Mouse (Mus musculus) stomach, embryonic 15.5 days (tissue): ENCODE data around the gene Rock2. TPM values are rescaled to one million over a fixed set of nuclear protein-coding genes. Genes with fewer than 3 reads are reported as not detected.

Experiments used
- ATAC-seq: fragments of 200-750 bp; cut with Nextera tagmentation; 2 replicates; pipeline ENCODE4 v1.8.0; 2017; ENCODE audit warnings: low read depth, moderate number of reproducible peaks, moderate TSS enrichment; ENCODE audit not compliant: insufficient read depth, low FRiP score
- H3K27ac ChIP-seq: fragments of 300-500 bp; sonication (generic); 2 replicates; pipeline ENCODE4 v1.5.1; 2015; ENCODE audit warnings: mild to moderate bottlenecking, inconsistent platforms
- H3K27me3 ChIP-seq: fragments of 300-500 bp; sonication (generic); replicated peaks from 2 replicates; pipeline ENCODE4 v1.6.1; 2015; ENCODE audit warnings: inconsistent platforms
- H3K36me3 ChIP-seq: fragments of 300-500 bp; sonication (generic); 2 replicates; pipeline ENCODE4 v1.6.1; 2015; ENCODE audit warnings: inconsistent platforms
- H3K4me1 ChIP-seq: fragments of 300-500 bp; sonication (generic); 2 replicates; pipeline ENCODE4 v1.6.1; 2015; ENCODE audit warnings: inconsistent platforms
- H3K4me2 ChIP-seq: fragments of 300-500 bp; sonication (generic); 2 replicates; pipeline ENCODE4 v1.6.1; 2015; ENCODE audit warnings: mild to moderate bottlenecking, inconsistent platforms
- H3K4me3 ChIP-seq: fragments of 300-500 bp; sonication (generic); replicated peaks from 2 replicates; pipeline ENCODE4 v1.5.1; 2015; ENCODE audit warnings: inconsistent platforms
- H3K9ac ChIP-seq: fragments of 300-500 bp; sonication (generic); 2 replicates; pipeline ENCODE4 v1.6.1; 2015; ENCODE audit warnings: inconsistent platforms
- H3K9me3 ChIP-seq: fragments of 300-500 bp; sonication (generic); 2 replicates; pipeline ENCODE4 v1.6.1; 2016; ENCODE audit warnings: inconsistent platforms
- WGBS: fragments of 180-500 bp; shearing (Covaris S2); methylation state at CpG from one replicate; pipeline ENCODE4 v1.1.7; 2015; 5-methylcytosine and 5-hydroxymethylcytosine counted together
- polyA plus RNA-seq: library from polyadenylated mRNA; unstranded; fragments of >200 nt; fragmentation: Nextera tagmentation; extraction: Ambion mirVana; gene quantifications from 2 replicates; pipeline ENCODE4 v1.2.1, GENCODE M21; 2015

Rock2 gene
- polyA plus RNA-seq, 1 experiment from 2014 or later, result 20.5 TPM

DNA sequence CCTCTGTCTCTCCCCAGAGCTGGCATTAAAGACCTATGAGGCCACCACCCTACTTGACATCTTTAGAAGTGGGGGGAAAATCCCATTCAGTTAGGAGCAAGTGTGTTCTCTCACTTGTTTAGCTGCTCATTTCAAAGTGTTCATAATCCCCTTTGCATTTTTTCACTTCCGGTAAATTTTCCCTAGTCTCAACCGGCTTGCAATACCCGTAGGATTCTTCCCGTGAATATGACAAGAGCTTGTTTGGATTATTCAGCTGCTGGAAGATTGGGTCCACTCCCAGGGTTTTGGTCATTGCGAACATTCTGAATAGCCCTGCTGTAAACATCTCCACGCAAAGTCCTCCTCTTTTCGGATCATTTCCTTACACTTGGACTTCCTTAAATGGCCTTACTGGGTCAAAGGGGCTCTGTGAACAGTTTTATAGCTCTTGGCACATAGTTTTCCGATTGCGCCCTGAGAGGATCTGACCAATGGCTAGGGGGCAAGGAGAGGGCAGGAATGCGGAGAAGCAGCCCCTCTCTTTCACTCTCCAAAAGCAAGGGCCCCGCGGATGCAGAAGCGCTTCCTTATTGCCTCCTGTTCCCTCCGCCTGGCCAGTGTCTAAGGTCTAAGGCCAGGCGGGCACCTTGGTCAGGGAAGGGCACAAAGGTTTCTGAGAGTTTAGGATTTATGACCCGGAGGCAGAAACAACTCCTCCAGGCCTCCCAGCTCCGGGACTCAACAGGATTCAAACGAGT, 869 bp upstream of the Rock2 start:
- ATAC-seq, result no peak; the same call in 1 of the 2 replicates
- 2% methylated on average over 18 of the region's 18 CpGs for WGBS
- H3K36me3 ChIP-seq, result no peaks in the 10 kb centered on the region

DNA sequence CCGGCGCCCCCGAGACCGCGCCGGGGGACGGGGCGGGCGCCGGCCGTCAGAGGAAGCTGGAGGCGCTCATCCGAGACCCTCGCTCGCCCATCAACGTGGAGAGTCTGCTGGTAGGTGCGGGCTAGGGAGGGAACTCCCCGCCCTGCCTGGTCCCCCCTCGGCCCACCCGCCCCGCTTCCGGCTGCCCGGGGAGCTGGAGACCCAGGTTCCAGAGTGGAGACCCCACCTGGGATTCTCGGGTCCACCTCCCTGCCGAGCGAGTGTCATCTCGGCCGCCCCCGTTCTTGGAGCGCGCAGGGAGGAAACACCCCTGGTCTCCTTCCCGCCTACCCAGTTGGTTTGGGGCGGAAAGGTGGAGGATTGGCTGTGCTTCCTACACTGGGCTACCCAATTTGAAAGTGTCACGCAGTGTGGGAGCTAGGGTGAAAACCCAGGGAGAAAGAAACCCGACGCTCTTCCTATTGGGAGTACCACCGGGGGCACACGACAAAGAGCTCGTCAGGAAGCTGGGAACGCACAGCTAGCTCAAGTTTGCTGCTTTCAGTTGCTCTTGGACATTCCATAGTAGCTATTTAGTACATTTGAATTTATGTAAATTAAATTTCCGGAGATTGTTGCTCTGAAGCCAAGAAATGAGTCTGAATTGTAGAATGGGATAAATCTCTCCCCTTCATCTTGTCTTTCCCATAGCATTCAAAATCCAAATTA, 680 bp downstream of the Rock2 start:
- Histone ChIP-seq H3K4me2 (peak overlapping the region; percentile 57), H3K4me3 (peak overlapping the region; percentile 62), H3K4me1 (peaks cover 12% of the 10 kb centered on the region; the same call in 1 of the 2 replicates), H3K36me3 (no peaks in the 10 kb centered on the region), H3K9me3 (no peaks in the 10 kb centered on the region), H3K9ac (peak overlapping the region; percentile 87), H3K27ac (peak overlapping the region; percentile 98), H3K27me3 (no peaks in the 10 kb centered on the region)
- WGBS, result under 1% methylated on average over 40 of the region's 41 CpGs
- peak; percentile 16; the same call in 1 of the 2 replicates for ATAC-seq

More for the DNA sequence above, 869 bp upstream of the Rock2 start:
- H3K9ac ChIP-seq, result peak overlapping the region; percentile 67
- H3K4me1 ChIP-seq, result peaks cover 12% of the 10 kb centered on the region; the same call in 1 of the 2 replicates
- peak overlapping the region; percentile 62 for H3K4me3 ChIP-seq
- H3K9me3 ChIP-seq, result no peaks in the 10 kb centered on the region
- peak overlapping the region; percentile 80 for H3K4me2 ChIP-seq
- H3K27ac ChIP-seq, result peak overlapping the region; percentile 98
- H3K27me3 ChIP-seq, result no peaks in the 10 kb centered on the region

DNA sequence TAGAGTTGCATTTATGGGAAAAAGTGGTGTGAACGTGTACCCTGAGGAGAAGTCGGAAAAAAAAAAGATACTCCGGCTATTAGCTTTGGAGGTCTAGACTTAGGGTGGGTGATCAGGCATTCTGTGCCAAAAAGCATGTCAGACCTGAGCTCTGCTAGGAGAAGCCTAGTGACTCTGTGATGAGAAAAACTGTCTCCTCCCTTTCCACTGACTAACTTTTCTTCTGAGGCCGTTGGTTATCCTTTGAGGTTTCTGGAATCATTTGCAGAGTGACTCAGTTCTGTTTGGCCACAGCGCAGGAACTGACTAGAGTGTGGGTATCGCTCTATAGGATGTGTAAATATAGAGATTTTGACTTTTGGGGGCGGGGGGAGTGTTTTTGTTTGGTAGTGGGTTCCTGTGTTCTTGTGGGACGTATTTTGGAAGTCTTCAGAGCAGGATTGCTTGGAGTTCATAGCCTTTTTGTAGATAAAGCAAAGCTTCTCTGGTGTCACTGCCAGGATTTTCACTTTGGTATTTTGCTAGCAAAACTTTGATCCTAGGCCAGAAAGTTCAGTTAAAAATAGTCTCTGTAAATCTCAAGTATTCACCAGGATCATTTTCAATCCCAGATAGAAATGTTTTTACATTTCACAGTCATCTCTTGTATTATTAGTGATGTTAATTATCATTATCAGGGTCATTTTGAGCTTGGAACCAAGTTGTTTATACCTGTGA, 1.5 kb downstream of the Rock2 start:
- Histone ChIP-seq H3K4me2 (peak overlapping the region; percentile 57), H3K9ac (peak overlapping the region; percentile 87; the same call in 1 of the 2 replicates), H3K9me3 (no peaks in the 10 kb centered on the region), H3K4me1 (peaks cover 18% of the 10 kb centered on the region; the same call in 1 of the 2 replicates), H3K4me3 (peak overlapping the region; percentile 62), H3K36me3 (no peaks in the 10 kb centered on the region), H3K27ac (peak overlapping the region; percentile 98; the same call in 1 of the 2 replicates), H3K27me3 (no peaks in the 10 kb centered on the region)
- no peak for ATAC-seq
- 6% methylated on average over 8 of the region's 8 CpGs for WGBS

DNA sequence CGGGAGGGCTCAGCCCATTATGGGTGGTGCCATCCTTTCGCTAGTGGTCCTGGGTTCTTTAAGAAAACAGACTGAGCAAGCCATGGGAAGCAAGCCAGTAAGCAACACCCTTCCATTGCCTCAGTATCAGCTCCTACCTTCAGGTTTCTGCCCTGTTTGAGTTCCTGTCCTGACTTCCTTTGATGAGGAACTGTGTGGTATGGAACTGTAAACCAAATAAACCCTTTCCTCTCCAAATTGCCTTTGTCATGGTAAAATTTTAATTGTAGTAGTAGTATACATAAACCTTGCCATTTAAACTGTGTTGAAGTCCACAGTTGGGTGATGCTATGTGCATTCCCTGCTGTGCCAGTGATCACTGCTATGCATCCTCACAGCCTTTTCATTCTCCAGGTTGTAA, 2.5 kb downstream of the Rock2 start:
- no peak overlapping the region for H3K27ac ChIP-seq
- peaks cover 18% of the 10 kb centered on the region; the same call in 1 of the 2 replicates for H3K4me1 ChIP-seq
- no peaks in the 10 kb centered on the region for H3K27me3 ChIP-seq
- H3K9ac ChIP-seq, result no peak overlapping the region
- ATAC-seq, result no peak
- H3K9me3 ChIP-seq, result no peaks in the 10 kb centered on the region
- H3K4me3 ChIP-seq, result no peak overlapping the region
- WGBS, result 52% methylated on average over 2 of the region's 2 CpGs
- peak overlapping the region; percentile 57 for H3K4me2 ChIP-seq
- H3K36me3 ChIP-seq, result no peaks in the 10 kb centered on the region

DNA sequence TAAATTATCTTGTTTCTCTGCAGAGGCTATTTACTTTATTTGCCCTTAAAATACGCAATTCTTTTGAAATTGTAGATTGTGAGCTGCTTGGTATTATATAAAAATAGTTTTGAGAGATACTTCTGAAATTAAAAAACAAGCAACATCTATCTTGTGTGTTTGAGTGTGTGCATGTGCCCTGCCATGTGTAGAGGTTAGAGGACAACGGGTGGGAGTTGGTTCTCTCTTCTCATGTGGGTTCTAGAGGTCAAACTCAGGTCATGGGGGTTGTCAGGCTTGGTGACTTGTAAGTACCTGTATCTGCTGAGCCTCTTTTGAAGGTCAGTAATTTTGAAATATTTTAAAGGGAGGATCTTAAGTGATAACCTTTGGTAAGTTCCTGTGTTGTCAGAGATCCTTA, 3.5 kb downstream of the Rock2 start:
- Histone ChIP-seq H3K9me3 (no peaks in the 10 kb centered on the region), H3K27ac (no peak overlapping the region), H3K4me2 (no peak overlapping the region), H3K27me3 (no peaks in the 10 kb centered on the region), H3K9ac (no peak overlapping the region), H3K4me1 (peaks cover 18% of the 10 kb centered on the region; the same call in 1 of the 2 replicates), H3K36me3 (no peaks in the 10 kb centered on the region), H3K4me3 (no peak overlapping the region)
- no peak for ATAC-seq
- WGBS, result 38% methylated on average over 2 of the region's 2 CpGs

DNA sequence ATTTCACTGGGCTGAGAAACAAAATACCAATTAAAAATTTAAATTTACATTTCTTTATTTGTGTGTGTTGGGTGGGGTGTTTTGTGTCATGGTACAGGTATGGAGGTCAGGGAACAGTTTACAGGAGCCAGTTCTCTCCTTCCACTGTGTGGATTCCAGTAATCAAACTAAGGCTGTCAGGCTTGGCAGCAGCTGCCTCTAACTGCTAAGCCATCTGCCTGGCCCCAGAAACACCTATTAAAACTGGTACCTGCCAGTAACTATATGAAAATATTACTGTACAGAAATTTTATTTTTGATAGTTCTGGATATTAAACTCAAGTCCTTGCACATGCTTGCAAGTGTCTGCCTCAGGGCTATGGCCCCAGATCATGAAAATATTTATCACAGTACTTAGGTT, 4.1 kb downstream of the Rock2 start:
- Histone ChIP-seq H3K27me3 (no peaks in the 10 kb centered on the region), H3K4me3 (no peak overlapping the region), H3K4me1 (peaks cover 14% of the 10 kb centered on the region; the same call in 1 of the 2 replicates), H3K27ac (no peak overlapping the region), H3K9me3 (no peaks in the 10 kb centered on the region), H3K9ac (no peak overlapping the region), H3K4me2 (no peak overlapping the region), H3K36me3 (no peaks in the 10 kb centered on the region)
- ATAC-seq, result no peak

DNA sequence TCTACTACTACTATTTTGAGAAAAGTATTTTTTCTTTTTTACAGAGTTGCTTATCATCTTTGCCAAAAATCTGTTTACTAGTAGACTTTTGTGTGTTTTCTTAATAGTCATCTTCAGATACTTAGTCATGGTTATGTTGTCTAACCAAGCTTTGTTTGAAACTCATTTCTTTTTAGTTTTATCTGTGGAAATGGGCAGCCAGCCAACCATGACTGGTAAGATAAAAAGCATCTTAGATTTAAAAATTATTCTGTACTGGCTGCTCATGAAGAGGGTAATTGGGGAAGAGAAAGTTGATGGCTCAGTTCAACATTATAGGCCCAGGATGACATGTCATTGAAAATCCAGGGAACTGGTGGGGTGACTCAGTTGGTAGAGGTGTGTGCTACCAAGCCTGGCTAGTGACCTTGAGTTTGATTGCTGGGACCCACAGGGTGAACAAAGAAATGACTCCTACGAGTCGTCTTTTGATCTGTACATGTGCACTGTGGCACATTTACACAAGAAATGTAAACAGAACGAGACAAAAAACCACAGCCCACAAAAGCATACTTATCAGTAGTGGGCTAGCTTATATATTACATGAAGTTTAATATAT, 6.0 kb downstream of the Rock2 start:
- no peak overlapping the region for H3K9ac ChIP-seq
- H3K4me3 ChIP-seq, result no peak overlapping the region
- H3K27me3 ChIP-seq, result no peaks in the 10 kb centered on the region
- WGBS, result 16% methylated on average over 3 of the region's 3 CpGs
- no peak overlapping the region; the same call in 1 of the 2 replicates for H3K27ac ChIP-seq
- no peaks in the 10 kb centered on the region for H3K36me3 ChIP-seq
- no peaks in the 10 kb centered on the region for H3K9me3 ChIP-seq
- peaks cover 10% of the 10 kb centered on the region; the same call in 1 of the 2 replicates for H3K4me1 ChIP-seq
- H3K4me2 ChIP-seq, result no peak overlapping the region
- peak; percentile 85 for ATAC-seq

DNA sequence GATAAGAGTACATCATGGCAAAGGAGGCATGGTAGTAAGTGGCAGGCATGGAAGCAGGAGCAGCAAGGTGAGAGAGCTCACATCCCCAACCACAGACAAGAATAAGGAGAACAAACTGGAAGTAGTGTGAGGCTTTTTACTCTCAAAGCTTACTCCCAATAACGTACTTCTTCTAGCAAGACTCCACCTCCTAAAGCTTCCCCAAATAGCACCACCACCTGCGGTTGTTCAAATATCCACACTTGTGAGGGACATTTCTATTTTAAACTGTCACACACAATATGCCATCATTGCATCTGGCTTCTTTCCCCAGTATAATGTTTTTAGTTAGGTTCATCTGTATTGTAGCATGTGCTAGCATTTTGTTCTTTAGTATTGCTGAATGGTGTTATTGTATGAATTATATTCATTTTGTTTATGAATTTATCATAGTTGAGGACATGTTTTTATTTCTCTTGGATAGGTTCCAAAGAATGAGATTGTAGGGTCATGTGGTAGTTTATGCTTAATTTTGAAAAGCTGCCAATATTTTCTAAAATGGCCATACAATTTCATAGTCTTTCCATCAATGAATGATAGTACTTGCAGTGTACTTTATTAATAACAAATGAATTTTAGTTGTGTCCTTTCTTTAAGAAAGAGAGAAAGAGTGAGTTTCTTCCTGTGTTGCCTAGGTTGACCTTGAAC, 9.4 kb downstream of the Rock2 start:
- Histone ChIP-seq H3K27me3 (no peaks in the 10 kb centered on the region), H3K4me2 (no peak overlapping the region), H3K4me3 (no peak overlapping the region), H3K9me3 (no peaks in the 10 kb centered on the region), H3K27ac (no peak overlapping the region), H3K4me1 (peaks cover 6% of the 10 kb centered on the region; the same call in 1 of the 2 replicates), H3K36me3 (no peaks in the 10 kb centered on the region), H3K9ac (no peak overlapping the region)
- no peak for ATAC-seq
- 42% methylated on average over 2 of the region's 2 CpGs for WGBS

DNA sequence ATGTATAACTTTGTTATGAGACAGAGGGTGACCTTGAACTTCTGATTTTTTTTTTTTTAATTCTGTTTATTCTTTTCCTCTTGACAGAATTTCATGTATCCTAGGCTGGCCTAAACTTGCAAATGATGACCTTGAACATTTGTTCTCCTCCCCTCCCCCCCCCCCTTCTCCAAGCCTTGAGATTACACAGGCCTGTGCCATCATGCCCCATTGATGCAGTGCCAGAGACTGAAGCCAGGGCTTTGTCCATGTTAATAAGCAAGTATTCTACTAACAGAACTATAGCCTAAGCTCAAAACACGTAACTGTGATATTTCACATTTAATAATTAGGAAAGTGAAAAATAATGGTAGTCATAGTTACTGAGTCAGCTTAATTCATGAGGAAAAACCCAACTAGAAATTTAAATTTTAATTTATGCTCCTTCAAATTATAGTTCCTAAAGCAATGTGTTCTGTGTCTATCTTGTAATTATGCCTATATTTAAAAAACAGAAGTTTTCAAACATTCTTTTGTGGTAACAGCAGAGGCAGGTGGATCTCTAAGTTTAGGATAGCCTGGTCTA, 12.7 kb downstream of the Rock2 start:
- no peaks in the 10 kb centered on the region for H3K9me3 ChIP-seq
- H3K4me2 ChIP-seq, result no peak overlapping the region
- no peaks in the 10 kb centered on the region for H3K27me3 ChIP-seq
- no peak overlapping the region for H3K4me3 ChIP-seq
- H3K36me3 ChIP-seq, result no peaks in the 10 kb centered on the region
- 75% methylated on average over 1 of the region's 1 CpGs for WGBS
- no peak for ATAC-seq
- H3K4me1 ChIP-seq, result no peaks in the 10 kb centered on the region
- no peak overlapping the region for H3K27ac ChIP-seq
- H3K9ac ChIP-seq, result no peak overlapping the region

DNA sequence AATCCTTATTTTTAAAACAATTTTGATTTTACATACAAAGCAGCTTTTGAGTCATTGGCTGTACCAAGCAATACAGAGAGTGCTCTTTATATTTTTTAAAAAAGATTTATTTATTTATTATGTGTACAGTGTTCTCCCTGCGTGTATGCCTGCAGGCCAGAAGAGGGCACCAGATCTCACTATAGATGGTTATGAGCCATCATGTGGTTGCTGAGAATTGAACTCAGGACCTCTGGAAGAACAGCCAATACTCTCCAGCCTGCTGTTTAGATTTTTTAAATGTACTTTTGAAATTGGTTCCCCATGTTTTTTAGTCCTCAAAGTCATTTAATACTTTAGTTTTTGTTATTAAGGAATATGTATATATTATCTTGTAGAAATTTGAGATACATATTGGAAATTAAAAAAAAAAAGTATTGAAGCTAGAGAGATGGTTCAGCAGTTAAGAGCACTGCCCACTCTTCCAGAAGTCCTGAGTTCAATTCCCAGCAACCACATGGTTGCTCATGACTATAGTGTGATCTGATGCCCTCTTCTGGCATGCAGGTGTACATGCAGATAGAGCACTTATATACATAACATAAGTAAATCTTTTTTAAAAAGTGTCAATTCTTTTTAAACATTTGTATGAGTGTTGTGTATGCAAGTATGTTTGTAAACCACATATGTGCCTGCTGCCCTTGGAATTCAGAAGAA, 13.4 kb downstream of the Rock2 start:
- H3K4me3 ChIP-seq, result no peak overlapping the region
- WGBS, result 91% methylated on average over 1 of the region's 1 CpGs

More for the DNA sequence above, 13.4 kb downstream of the Rock2 start:
- no peak for ATAC-seq
- H3K4me2 ChIP-seq, result no peak overlapping the region
- H3K27ac ChIP-seq, result no peak overlapping the region
- H3K9me3 ChIP-seq, result no peaks in the 10 kb centered on the region
- H3K4me1 ChIP-seq, result no peaks in the 10 kb centered on the region
- H3K27me3 ChIP-seq, result no peaks in the 10 kb centered on the region
- H3K36me3 ChIP-seq, result no peaks in the 10 kb centered on the region
- H3K9ac ChIP-seq, result no peak overlapping the region
